ENCODE assay signal across 8 mouse cellular contexts in genomic region chr6:93913226-93913861, GRCm38 (mm10).
DNase-seq lines count a peak whose midpoint lies in the region; ATAC-seq and TF ChIP-seq lines count a peak whose summit lies in the region.

No protein-coding gene starts in this region.

- H3K4me3 ChIP-seq in embryonic fibroblast, embryonic 13.5 days (ENCODE audit: insufficient read depth, low read length): peak overlapping the region; percentile 22
- peak overlapping the region; percentile 64 for H3K4me3 ChIP-seq in midbrain, embryonic 16.5 days (ENCODE audit: low read depth, low read length)

- no peaks in the 10 kb centered on the region for H3K4me1 ChIP-seq in embryonic fibroblast, embryonic 13.5 days (ENCODE audit: control insufficient read depth, insufficient read depth, low read length)
- peaks cover 34% of the 10 kb centered on the region for H3K4me1 ChIP-seq in midbrain, embryonic 16.5 days (ENCODE audit: control insufficient read depth, insufficient read depth, low read length)

- under 1% methylated on average over 22 of the region's 22 CpGs for WGBS in midbrain, embryonic 16.5 days

- no peaks in the 10 kb centered on the region for H3K27me3 ChIP-seq in midbrain, embryonic 16.5 days (ENCODE audit: control insufficient read depth, insufficient read depth, low read depth, low read length)

- no peak for TF ChIP-seq CTCF in embryonic fibroblast, embryonic 13.5 days (IDR thresholded peaks at IDR 0.05; ENCODE audit: borderline replicate concordance, insufficient read depth, low read length)

- H3K36me3 ChIP-seq in midbrain, embryonic 16.5 days (ENCODE audit: control insufficient read depth, insufficient read depth, low read length): no peaks in the 10 kb centered on the region

- peak overlapping the region; percentile 41 for H3K27ac ChIP-seq in embryonic fibroblast, embryonic 13.5 days (ENCODE audit: insufficient read depth, low read length)
- H3K27ac ChIP-seq in midbrain, embryonic 16.5 days (ENCODE audit: low read length): peak overlapping the region; percentile 98

- peak overlapping the region; percentile 83 for H3K9ac ChIP-seq in midbrain, embryonic 16.5 days (ENCODE audit: low read depth, low read length)

- DNase-seq in 3134 (ENCODE audit: extremely low read depth, insufficient read length, low spot score) (peak; percentile 6), ZHBTc4 (ENCODE audit: low read depth, low spot score) (peak; percentile 82)
- peak; percentile 16 for DNase-seq in layer of hippocampus, adult 11-12 months (ENCODE audit: low spot score)
- DNase-seq in thymus, postnatal 14 days: no peak
- DNase-seq in thymus, postnatal 4 days: no peak

- H3K4me2 ChIP-seq in midbrain, embryonic 16.5 days (ENCODE audit: low read length): peak overlapping the region; percentile 72

- no peaks in the 10 kb centered on the region for H3K9me3 ChIP-seq in midbrain, embryonic 16.5 days (replicated peaks; ENCODE audit: control insufficient read depth, low read length, poor library complexity, severe bottlenecking)

- no peak for TF ChIP-seq POLR2A in embryonic fibroblast, embryonic 13.5 days (IDR thresholded peaks at IDR 0.05; ENCODE audit: low read depth, low read length)

- peak; percentile 75 for ATAC-seq in midbrain, embryonic 16.5 days
- no peak for ATAC-seq in activated CD4-positive, CD25-positive, alpha-beta regulatory T cell, adult 4 months

Comparison
In these comparisons a context has a peak if more than half of its experiments do, and no peak if none do; other contexts are left out.
1. DNase-seq: peak in 3134 (single experiment), ZHBTc4 (single experiment) and layer of hippocampus, adult 11-12 months (single experiment); none in thymus, postnatal 14 days (single experiment) and thymus, postnatal 4 days (single experiment).